Mouse (Mus musculus) liver, adult 10 weeks (tissue): ENCODE data around the gene H2al1n. TPM values are rescaled to one million over a fixed set of nuclear protein-coding genes. Genes with fewer than 3 reads are reported as not detected.

Experiments
- polyA plus RNA-seq: library from polyadenylated mRNA; stranded (reverse); fragments of 350-450 nt; fragmentation: Illumina TruSeq; extraction: RNeasy Lipid Tissue Mini Kit (QIAGEN cat#74804); gene quantifications from one replicate; pipeline ENCODE4 v1.2.3, GENCODE M21; 2014; ENCODE audit warnings: low read depth, low replicate concordance

Gene H2al1n
- not detected for polyA plus RNA-seq

DNA sequence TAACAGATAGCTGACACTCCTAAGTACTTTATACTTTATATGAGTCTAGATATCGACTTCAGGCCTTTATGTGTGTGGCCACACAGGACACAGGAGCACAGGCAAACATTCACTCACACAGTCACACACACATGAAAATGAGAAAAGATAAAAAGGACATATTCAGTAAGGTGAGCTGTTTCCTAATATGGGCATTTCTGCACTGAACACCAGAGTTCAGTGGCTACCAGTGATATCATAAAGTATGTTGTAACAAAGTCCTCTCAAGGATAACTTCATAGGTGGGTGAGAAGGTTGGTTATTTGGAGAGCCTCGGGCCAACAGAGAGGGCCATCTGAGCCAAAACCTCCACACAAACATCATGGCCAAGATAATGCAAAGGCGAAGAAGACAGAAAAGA is at the start of gene H2al1n:
H2al1n (plus strand) TSS at position 301 of the 400 bp plus-strand sequence.

